Mouse (Mus musculus): Measurements from ENCODE around the gene Sppl2c. TPM values are rescaled to one million over a fixed set of nuclear protein-coding genes. Genes with fewer than 3 reads are reported as not detected.

Sppl2c gene
- polyA plus RNA-seq, 1 experiment from 2014 or later, result not detected

DNA sequence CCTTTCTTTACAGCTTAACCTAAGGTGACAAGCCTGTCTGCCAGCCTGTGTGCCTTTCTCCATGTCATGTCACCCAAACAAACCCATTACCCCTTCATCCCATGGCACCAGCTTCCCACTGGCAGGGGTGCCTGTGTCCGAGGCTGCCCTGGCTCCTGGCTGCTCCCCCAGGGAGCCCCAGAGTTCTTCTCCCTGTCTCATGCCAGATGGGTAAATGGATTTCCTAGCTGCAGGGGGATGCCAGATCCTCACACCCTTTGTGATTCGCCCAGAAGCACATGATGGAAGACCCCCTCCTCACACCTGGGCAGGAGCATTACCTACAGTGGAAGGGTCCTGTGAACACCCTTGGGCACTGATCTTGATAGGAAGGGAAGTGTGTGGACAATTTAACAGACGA, 29.7 kb upstream of the Sppl2c start:
- no peak overlapping the region for H3K27ac ChIP-seq (ENCODE audit: low read depth, low read length)
- ATAC-seq (ENCODE audit: low FRiP score) (no peak), DNase-seq (ENCODE audit: low spot score) (no peak)
- H3K9me3 ChIP-seq (ENCODE audit: control insufficient read depth, low read length), result no peaks in the 10 kb centered on the region
- no peaks in the 10 kb centered on the region for H3K27me3 ChIP-seq (ENCODE audit: control insufficient read depth, insufficient read depth, low read length)
- H3K4me3 ChIP-seq (ENCODE audit: low read depth, low read length), result no peak overlapping the region
- WGBS, result 66% methylated on average over 3 of the region's 3 CpGs
- H3K36me3 ChIP-seq (ENCODE audit: control insufficient read depth, insufficient read depth, low read length), result no peaks in the 10 kb centered on the region
- no peak overlapping the region for H3K4me2 ChIP-seq (replicated peaks; ENCODE audit: low read depth, low read length)
- peaks cover 8% of the 10 kb centered on the region; the same call in 1 of the 2 replicates for H3K4me1 ChIP-seq (replicated peaks; ENCODE audit: control insufficient read depth, insufficient read depth, low read length)
- H3K9ac ChIP-seq (ENCODE audit: low read depth, low read length), result no peak overlapping the region

- Histone ChIP-seq H3K27me3 (ENCODE audit: control insufficient read depth, insufficient read depth, low read length) (no peaks in the 10 kb centered on the region), H3K4me3 (ENCODE audit: low read depth, low read length) (peak overlapping the region; percentile 31), H3K36me3 (ENCODE audit: control insufficient read depth, insufficient read depth, low read length) (no peaks in the 10 kb centered on the region), H3K4me2 (replicated peaks; ENCODE audit: low read depth, low read length) (peak overlapping the region; percentile 75), H3K9me3 (ENCODE audit: control insufficient read depth, low read length) (no peaks in the 10 kb centered on the region), H3K4me1 (replicated peaks; ENCODE audit: control insufficient read depth, insufficient read depth, low read length) (peaks cover 8% of the 10 kb centered on the region; the same call in 1 of the 2 replicates), H3K27ac (ENCODE audit: low read depth, low read length) (peak overlapping the region; percentile 75), H3K9ac (ENCODE audit: low read depth, low read length) (peak overlapping the region; percentile 55)
- DNase-seq (ENCODE audit: low spot score), result peak; percentile 88
- ATAC-seq (ENCODE audit: low FRiP score), result peak; percentile 93
- 3% methylated on average over 23 of the region's 23 CpGs for WGBS
Observed at GRCm38 (mm10) chr11:104157603-104158259, 28.4 kb upstream of the Sppl2c start.

- Histone ChIP-seq H3K36me3 (ENCODE audit: control insufficient read depth, insufficient read depth, low read length) (no peaks in the 10 kb centered on the region), H3K4me1 (replicated peaks; ENCODE audit: control insufficient read depth, insufficient read depth, low read length) (peaks cover 8% of the 10 kb centered on the region; the same call in 1 of the 2 replicates), H3K4me2 (replicated peaks; ENCODE audit: low read depth, low read length) (peak overlapping the region; percentile 75), H3K4me3 (ENCODE audit: low read depth, low read length) (peak overlapping the region; percentile 31), H3K27ac (ENCODE audit: low read depth, low read length) (no peak overlapping the region), H3K9me3 (ENCODE audit: control insufficient read depth, low read length) (no peaks in the 10 kb centered on the region), H3K9ac (ENCODE audit: low read depth, low read length) (peak overlapping the region; percentile 55), H3K27me3 (ENCODE audit: control insufficient read depth, insufficient read depth, low read length) (no peaks in the 10 kb centered on the region)
- ATAC-seq (ENCODE audit: low FRiP score) (peak; percentile 69), DNase-seq (ENCODE audit: low spot score) (no peak)
- WGBS, result 7% methylated on average over 17 of the region's 17 CpGs
Observed at GRCm38 (mm10) chr11:104158260-104158907, 27.7 kb upstream of the Sppl2c start.

GRCm38 (mm10) chr11:104159769-104160272, 26.3 kb upstream of the Sppl2c start:
- Histone ChIP-seq H3K4me3 (ENCODE audit: low read depth, low read length) (no peak overlapping the region), H3K4me1 (replicated peaks; ENCODE audit: control insufficient read depth, insufficient read depth, low read length) (peaks cover 8% of the 10 kb centered on the region; the same call in 1 of the 2 replicates), H3K27ac (ENCODE audit: low read depth, low read length) (no peak overlapping the region), H3K4me2 (replicated peaks; ENCODE audit: low read depth, low read length) (no peak overlapping the region), H3K9ac (ENCODE audit: low read depth, low read length) (no peak overlapping the region), H3K9me3 (ENCODE audit: control insufficient read depth, low read length) (no peaks in the 10 kb centered on the region), H3K27me3 (ENCODE audit: control insufficient read depth, insufficient read depth, low read length) (no peaks in the 10 kb centered on the region), H3K36me3 (ENCODE audit: control insufficient read depth, insufficient read depth, low read length) (no peaks in the 10 kb centered on the region)
- WGBS, result 88% methylated on average over 4 of the region's 4 CpGs
- ATAC-seq (ENCODE audit: low FRiP score), result no peak
- no peak for DNase-seq (ENCODE audit: low spot score)

GRCm38 (mm10) chr11:104161153-104161552, 25.0 kb upstream of the Sppl2c start:
- DNase-seq (ENCODE audit: low spot score) (no peak), ATAC-seq (ENCODE audit: low FRiP score) (no peak)
- WGBS, result 86% methylated on average over 5 of the region's 5 CpGs
- Histone ChIP-seq H3K36me3 (ENCODE audit: control insufficient read depth, insufficient read depth, low read length) (no peaks in the 10 kb centered on the region), H3K4me2 (replicated peaks; ENCODE audit: low read depth, low read length) (no peak overlapping the region), H3K27ac (ENCODE audit: low read depth, low read length) (no peak overlapping the region), H3K9ac (ENCODE audit: low read depth, low read length) (no peak overlapping the region), H3K9me3 (ENCODE audit: control insufficient read depth, low read length) (no peaks in the 10 kb centered on the region), H3K4me1 (replicated peaks; ENCODE audit: control insufficient read depth, insufficient read depth, low read length) (peaks cover 5% of the 10 kb centered on the region; the same call in 1 of the 2 replicates), H3K27me3 (ENCODE audit: control insufficient read depth, insufficient read depth, low read length) (no peaks in the 10 kb centered on the region), H3K4me3 (ENCODE audit: low read depth, low read length) (no peak overlapping the region)

- WGBS, result 90% methylated on average over 10 of the region's 10 CpGs
- no peak for ATAC-seq (ENCODE audit: low FRiP score)
- no peak for DNase-seq (ENCODE audit: low spot score)
Observed at GRCm38 (mm10) chr11:104164257-104164656, 21.9 kb upstream of the Sppl2c start.

GRCm38 (mm10) chr11:104171281-104171781, 14.8 kb upstream of the Sppl2c start:
- H3K27ac ChIP-seq (ENCODE audit: low read depth, low read length), result no peak overlapping the region

More at GRCm38 (mm10) chr11:104164257-104164656, 21.9 kb upstream of the Sppl2c start:
- Histone ChIP-seq H3K27ac (ENCODE audit: low read depth, low read length) (no peak overlapping the region), H3K4me1 (replicated peaks; ENCODE audit: control insufficient read depth, insufficient read depth, low read length) (no peaks in the 10 kb centered on the region), H3K36me3 (ENCODE audit: control insufficient read depth, insufficient read depth, low read length) (no peaks in the 10 kb centered on the region), H3K4me3 (ENCODE audit: low read depth, low read length) (no peak overlapping the region), H3K9me3 (ENCODE audit: control insufficient read depth, low read length) (no peaks in the 10 kb centered on the region), H3K9ac (ENCODE audit: low read depth, low read length) (no peak overlapping the region), H3K27me3 (ENCODE audit: control insufficient read depth, insufficient read depth, low read length) (no peaks in the 10 kb centered on the region), H3K4me2 (replicated peaks; ENCODE audit: low read depth, low read length) (no peak overlapping the region)

GRCm38 (mm10) chr11:104178893-104179292, 7.2 kb upstream of the Sppl2c start:
- DNase-seq (ENCODE audit: low spot score), result no peak
- no peak for ATAC-seq (ENCODE audit: low FRiP score)

More at GRCm38 (mm10) chr11:104171281-104171781, 14.8 kb upstream of the Sppl2c start:
- no peak overlapping the region for H3K4me3 ChIP-seq (ENCODE audit: low read depth, low read length)
- H3K4me2 ChIP-seq (replicated peaks; ENCODE audit: low read depth, low read length), result no peak overlapping the region
- H3K9me3 ChIP-seq (ENCODE audit: control insufficient read depth, low read length), result no peaks in the 10 kb centered on the region
- H3K4me1 ChIP-seq (replicated peaks; ENCODE audit: control insufficient read depth, insufficient read depth, low read length), result no peaks in the 10 kb centered on the region
- H3K9ac ChIP-seq (ENCODE audit: low read depth, low read length), result 0 out of 2 replicates have a peak overlapping the region, but pooled peaks have one; percentile 1
- H3K36me3 ChIP-seq (ENCODE audit: control insufficient read depth, insufficient read depth, low read length), result no peaks in the 10 kb centered on the region
- 40% methylated on average over 12 of the region's 12 CpGs for WGBS
- DNase-seq (ENCODE audit: low spot score) (peak; percentile 85), ATAC-seq (ENCODE audit: low FRiP score) (peak; percentile 38; the same call in 1 of the 2 replicates)
- no peaks in the 10 kb centered on the region for H3K27me3 ChIP-seq (ENCODE audit: control insufficient read depth, insufficient read depth, low read length)

More at GRCm38 (mm10) chr11:104178893-104179292, 7.2 kb upstream of the Sppl2c start:
- 33% methylated on average over 7 of the region's 7 CpGs for WGBS
- no peak overlapping the region for H3K4me3 ChIP-seq (ENCODE audit: low read depth, low read length)
- H3K27me3 ChIP-seq (ENCODE audit: control insufficient read depth, insufficient read depth, low read length), result no peaks in the 10 kb centered on the region
- H3K36me3 ChIP-seq (ENCODE audit: control insufficient read depth, insufficient read depth, low read length), result no peaks in the 10 kb centered on the region
- H3K9me3 ChIP-seq (ENCODE audit: control insufficient read depth, low read length), result no peaks in the 10 kb centered on the region
- no peaks in the 10 kb centered on the region for H3K4me1 ChIP-seq (replicated peaks; ENCODE audit: control insufficient read depth, insufficient read depth, low read length)
- no peak overlapping the region for H3K27ac ChIP-seq (ENCODE audit: low read depth, low read length)
- no peak overlapping the region for H3K9ac ChIP-seq (ENCODE audit: low read depth, low read length)
- no peak overlapping the region for H3K4me2 ChIP-seq (replicated peaks; ENCODE audit: low read depth, low read length)
